Mouse (Mus musculus): Measurements from ENCODE around the gene Pgpep1. TPM values are rescaled to one million over a fixed set of nuclear protein-coding genes. Genes with fewer than 3 reads are reported as not detected.

The Pgpep1 gene
- total RNA-seq, 1 experiment from 2014 or later, result 5.5 TPM

Other genes with a start within 250 kb of the Pgpep1 start
- gene Crtc1, start 220.8 kb downstream of the Pgpep1 start, total RNA-seq (2017), result 5.9 and 7.1 TPM in 2 replicates
- gene Klhl26, start 183.4 kb downstream of the Pgpep1 start, total RNA-seq (2017), result 7.8 and 7.9 TPM in 2 replicates
- gene Tmem59l, start 173.0 kb downstream of the Pgpep1 start, total RNA-seq (2017), result 0.20 TPM in 1 of 2 replicates, not detected in the other
- gene Crlf1, start 167.2 kb downstream of the Pgpep1 start, total RNA-seq (2017), result not detected in 2 replicates
- gene Rex1bd, start 153.6 kb downstream of the Pgpep1 start, total RNA-seq (2017), result 32.8 and 38.3 TPM in 2 replicates
- 2,498 and 4,881 TPM in 2 replicates for gene Uba52, start 149.6 kb downstream of the Pgpep1 start, total RNA-seq (2017)
- 112 and 114 TPM in 2 replicates for gene Fkbp8, start 132.7 kb downstream of the Pgpep1 start, total RNA-seq (2017)
- 66.1 and 70.0 TPM in 2 replicates for gene Kxd1, start 132.4 kb downstream of the Pgpep1 start, total RNA-seq (2017)
- 9.2 and 14.3 TPM in 2 replicates for gene Ell, start 120.9 kb downstream of the Pgpep1 start, total RNA-seq (2017)
- 20.4 and 26.0 TPM in 2 replicates for gene Isyna1, start 66.0 kb downstream of the Pgpep1 start, total RNA-seq (2017)
- gene Ssbp4, start 51.5 kb downstream of the Pgpep1 start, total RNA-seq (2017), result 24.8 and 88.6 TPM in 2 replicates
- 1.7 and 2.3 TPM in 2 replicates for gene Lrrc25, start 44.2 kb downstream of the Pgpep1 start, total RNA-seq (2017)
- gene Gdf15, start 27.9 kb downstream of the Pgpep1 start, total RNA-seq (2017), result 1.7 TPM in 1 of 2 replicates, not detected in the other
- 156 and 163 TPM in 2 replicates for gene Lsm4, start 12.9 kb upstream of the Pgpep1 start, total RNA-seq (2017)
- gene Jund, start 38.6 kb upstream of the Pgpep1 start, total RNA-seq (2017), result 83.4 and 89.4 TPM in 2 replicates
- 0.25 and 0.44 TPM in 2 replicates for gene Iqcn, start 43.1 kb upstream of the Pgpep1 start, total RNA-seq (2017)
- gene Gm3336, start 58.2 kb upstream of the Pgpep1 start, total RNA-seq (2017), result not detected in 2 replicates
- 0.56 and 1.0 TPM in 2 replicates for gene Pde4c, start 63.3 kb upstream of the Pgpep1 start, total RNA-seq (2017)
- 2.6 and 3.6 TPM in 2 replicates for gene Rab3a, start 94.3 kb upstream of the Pgpep1 start, total RNA-seq (2017)
- 7.0 and 7.1 TPM in 2 replicates for gene Mpv17l2, start 100.6 kb upstream of the Pgpep1 start, total RNA-seq (2017)
- gene Pik3r2, start 116.3 kb upstream of the Pgpep1 start, total RNA-seq (2017), result 13.3 and 15.0 TPM in 2 replicates
- 14.4 and 28.0 TPM in 2 replicates for gene Mast3, start 144.7 kb upstream of the Pgpep1 start, total RNA-seq (2017)
- 6.1 and 9.8 TPM in 2 replicates for gene Il12rb1, start 148.1 kb upstream of the Pgpep1 start, total RNA-seq (2017)
- gene Arrdc2, start 179.3 kb upstream of the Pgpep1 start, total RNA-seq (2017), result 8.6 and 8.8 TPM in 2 replicates
- 0.56 and 1.5 TPM in 2 replicates for gene Kcnn1, start 202.9 kb upstream of the Pgpep1 start, total RNA-seq (2017)
- 18.0 and 20.1 TPM in 2 replicates for gene Ccdc124, start 213.5 kb upstream of the Pgpep1 start, total RNA-seq (2017)
- gene Slc5a5, start 232.4 kb upstream of the Pgpep1 start, total RNA-seq (2017), result not detected in 2 replicates
- 2,300 and 3,111 TPM in 2 replicates for gene Rpl18a, start 237.0 kb upstream of the Pgpep1 start, total RNA-seq (2017)
- 11.9 and 13.0 TPM in 2 replicates for gene Map1s, start 245.5 kb upstream of the Pgpep1 start, total RNA-seq (2017)